In genomic region chr11:76983641-76984040, GRCm38 (mm10) we compare ENCODE assay signal across 25 mouse cellular contexts. TPM values are rescaled to one million over a fixed set of nuclear protein-coding genes. Genes with fewer than 3 reads are reported as not detected.
A peak's percentile ranks its signal among the peaks of the same experiment; 100 is the strongest.
DNase-seq lines count a peak whose midpoint lies in the region; ATAC-seq lines count a peak whose summit lies in the region.
"Had no signal": no experiment of that assay in that cellular context is flagged by ENCODE, and none has a peak within 500 bp of the region (broad histone marks: within the 10 kb centered on the region; RNA-seq: fewer than 3 reads in every experiment).

No protein-coding gene starts in this region.

- H3K9me3 ChIP-seq in liver, embryonic 13.5 days (replicated peaks): no peaks in the 10 kb centered on the region
- H3K9me3 ChIP-seq in liver, embryonic 11.5 days (ENCODE audit: control insufficient read depth, low read length): no peaks in the 10 kb centered on the region
- H3K9me3 ChIP-seq in liver, embryonic 15.5 days (replicated peaks): no peaks in the 10 kb centered on the region
- no peaks in the 10 kb centered on the region for H3K9me3 ChIP-seq in embryonic facial prominence, embryonic 10.5 days
- H3K9me3 ChIP-seq: forebrain, embryonic 10.5 days; forebrain, embryonic 13.5 days; hindbrain, embryonic 12.5 days; hindbrain, embryonic 15.5 days had no signal

- ATAC-seq in liver, embryonic 13.5 days (ENCODE audit: low read depth): peak; percentile 63
- no peak for ATAC-seq in liver, embryonic 11.5 days (replicated peaks; ENCODE audit: low FRiP score)
- peak; percentile 40 for ATAC-seq in liver, embryonic 15.5 days (ENCODE audit: insufficient read depth)
- peak; percentile 93 for ATAC-seq in megakaryocyte progenitor cell, adult 5-6 weeks (replicated peaks; ENCODE audit: poor library complexity)
- ATAC-seq: activated CD4-positive, CD25-positive, alpha-beta regulatory T cell, adult 4 months; forebrain, embryonic 13.5 days; forebrain, embryonic 16.5 days had no signal

- no peak overlapping the region for H3K4me3 ChIP-seq in liver, embryonic 13.5 days (replicated peaks)
- H3K4me3 ChIP-seq in liver, embryonic 11.5 days (ENCODE audit: low read depth, low read length): no peak overlapping the region
- H3K4me3 ChIP-seq in liver, embryonic 15.5 days (replicated peaks): no peak overlapping the region
- H3K4me3 ChIP-seq in embryonic facial prominence, embryonic 10.5 days: no peak overlapping the region
- H3K4me3 ChIP-seq: forebrain, embryonic 10.5 days; forebrain, embryonic 13.5 days; hindbrain, embryonic 12.5 days; hindbrain, embryonic 15.5 days had no signal

- H3K27ac ChIP-seq in liver, embryonic 13.5 days: no peak overlapping the region
- H3K27ac ChIP-seq in liver, embryonic 11.5 days (ENCODE audit: low read depth, low read length): no peak overlapping the region
- no peak overlapping the region for H3K27ac ChIP-seq in liver, embryonic 15.5 days (replicated peaks)
- no peak overlapping the region for H3K27ac ChIP-seq in embryonic facial prominence, embryonic 10.5 days (replicated peaks)
- H3K27ac ChIP-seq: forebrain, embryonic 10.5 days; forebrain, embryonic 13.5 days; hindbrain, embryonic 12.5 days; hindbrain, embryonic 15.5 days had no signal

- no peak for DNase-seq in liver, embryonic 13.5 days
- no peak for DNase-seq in liver, embryonic 11.5 days (ENCODE audit: low spot score)
- DNase-seq in adrenal gland, adult 8-10 months: no peak
- DNase-seq in ovary, postnatal 14 days (ENCODE audit: low spot score): no peak
- no peak for DNase-seq in embryonic facial prominence, embryonic 10.5 days (ENCODE audit: low spot score)
- DNase-seq: adrenal gland, postnatal 14 days; B cell, adult 2 months; cerebellum, adult 11-12 months; cerebellum, adult 8-10 months; cerebellum, postnatal 10 days; cerebellum, postnatal 36 days; embryo, embryonic 11 days; gastrocnemius, postnatal 10 days; heart, adult 11 months had no signal

- H3K27me3 ChIP-seq in liver, embryonic 13.5 days: no peaks in the 10 kb centered on the region
- no peaks in the 10 kb centered on the region for H3K27me3 ChIP-seq in liver, embryonic 11.5 days (replicated peaks; ENCODE audit: control insufficient read depth, insufficient read depth, low read length)
- no peaks in the 10 kb centered on the region for H3K27me3 ChIP-seq in liver, embryonic 15.5 days
- H3K27me3 ChIP-seq in embryonic facial prominence, embryonic 10.5 days (replicated peaks; ENCODE audit: low read depth, poor library complexity, severe bottlenecking): no peaks in the 10 kb centered on the region
- H3K27me3 ChIP-seq: CH12.LX; forebrain, embryonic 13.5 days; hindbrain, embryonic 12.5 days; hindbrain, embryonic 15.5 days had no signal

- H3K4me2 ChIP-seq in liver, embryonic 13.5 days: no peak overlapping the region
- no peak overlapping the region for H3K4me2 ChIP-seq in liver, embryonic 11.5 days
- no peak overlapping the region for H3K4me2 ChIP-seq in liver, embryonic 15.5 days
- H3K4me2 ChIP-seq: forebrain, embryonic 13.5 days; heart, embryonic 11.5 days; hindbrain, embryonic 12.5 days; hindbrain, embryonic 15.5 days had no signal

- H3K9ac ChIP-seq in liver, embryonic 13.5 days: no peak overlapping the region
- H3K9ac ChIP-seq in liver, embryonic 11.5 days (ENCODE audit: low read depth, low read length): no peak overlapping the region
- H3K9ac ChIP-seq in liver, embryonic 15.5 days: no peak overlapping the region
- H3K9ac ChIP-seq: forebrain, embryonic 13.5 days; hindbrain, embryonic 12.5 days; hindbrain, embryonic 15.5 days had no signal

- peaks cover 76% of the 10 kb centered on the region for H3K36me3 ChIP-seq in liver, embryonic 13.5 days
- peaks cover 21% of the 10 kb centered on the region for H3K36me3 ChIP-seq in liver, embryonic 11.5 days (ENCODE audit: control insufficient read depth, insufficient read depth, low read length)
- peaks cover 51% of the 10 kb centered on the region for H3K36me3 ChIP-seq in liver, embryonic 15.5 days (replicated peaks)
- peaks cover 90% of the 10 kb centered on the region for H3K36me3 ChIP-seq in embryonic facial prominence, embryonic 10.5 days (replicated peaks)

- peaks cover 25% of the 10 kb centered on the region for H3K4me1 ChIP-seq in liver, embryonic 13.5 days (replicated peaks)
- peaks cover 3% of the 10 kb centered on the region; the same call in 1 of the 2 replicates for H3K4me1 ChIP-seq in liver, embryonic 11.5 days (replicated peaks; ENCODE audit: control insufficient read depth, insufficient read depth, low read length)
- H3K4me1 ChIP-seq in liver, embryonic 15.5 days (replicated peaks): peaks cover 20% of the 10 kb centered on the region
- H3K4me1 ChIP-seq in embryonic facial prominence, embryonic 10.5 days: no peaks in the 10 kb centered on the region
- H3K4me1 ChIP-seq: forebrain, embryonic 10.5 days; forebrain, embryonic 13.5 days; hindbrain, embryonic 12.5 days; hindbrain, embryonic 15.5 days had no signal

- 27% methylated on average over 5 of the region's 5 CpGs for WGBS in liver, embryonic 13.5 days (ENCODE audit: insufficient replicate concordance)
- 49% methylated on average over 5 of the region's 5 CpGs for WGBS in liver, embryonic 11.5 days
- WGBS in liver, embryonic 15.5 days (ENCODE audit: insufficient replicate concordance): 29% methylated on average over 5 of the region's 5 CpGs
- 87% methylated on average over 5 of the region's 5 CpGs for WGBS in embryonic facial prominence, embryonic 10.5 days

RNA-seq across cellular contexts. Expression of gene Slc6a4, which starts 14.8 kb away (rescaled TPM):
- polyA plus RNA-seq in liver, embryonic 13.5 days (2015; fragmentation: Nextera tagmentation; extraction: Ambion mirVana): 2.1 and 2.4 TPM in 2 replicates
- 1.9 TPM in 2 replicates for polyA plus RNA-seq in liver, embryonic 11.5 days (2014; fragmentation: Nextera tagmentation; extraction: Ambion mirVana)
- polyA plus RNA-seq in liver, embryonic 15.5 days (2015; fragmentation: Nextera tagmentation; extraction: Ambion mirVana): 2.1 and 2.4 TPM in 2 replicates
- not detected in 2 replicates for total RNA-seq in megakaryocyte progenitor cell, adult 5-6 weeks (2015)
- not detected in 2 replicates for total RNA-seq in megakaryocyte progenitor cell, adult 5-6 weeks (2017)
- 10 to 100 TPM; 43.3 to 74.0 (median 65.5) TPM for total RNA-seq in adrenal gland, adult 8-10 months (2022)
- polyA plus RNA-seq in embryonic facial prominence, embryonic 10.5 days (2016; fragmentation: Nextera tagmentation; extraction: Ambion mirVana): 0.46 and 0.59 TPM in 2 replicates
- total RNA-seq: CH12.LX; hematopoietic stem cell, adult 5-6 weeks had no signal
- polyA plus RNA-seq: activated CD4-positive, CD25-positive, alpha-beta regulatory T cell, adult 4 months had no signal

RNA-seq across cellular contexts. Expression of gene Blmh, which starts 59.0 kb away (rescaled TPM):
- 61.8 and 66.9 TPM in 2 replicates for polyA plus RNA-seq in liver, embryonic 13.5 days (2015; fragmentation: Nextera tagmentation; extraction: Ambion mirVana)
- 107 and 116 TPM in 2 replicates for polyA plus RNA-seq in liver, embryonic 11.5 days (2014; fragmentation: Nextera tagmentation; extraction: Ambion mirVana)
- 40.5 and 44.2 TPM in 2 replicates for polyA plus RNA-seq in liver, embryonic 15.5 days (2015; fragmentation: Nextera tagmentation; extraction: Ambion mirVana)
- total RNA-seq in megakaryocyte progenitor cell, adult 5-6 weeks (2015): 63.5 and 71.3 TPM in 2 replicates
- 196 and 216 TPM in 2 replicates for total RNA-seq in megakaryocyte progenitor cell, adult 5-6 weeks (2017)
- total RNA-seq in adrenal gland, adult 8-10 months (2022): 10 to 100 TPM; 39.2 to 45.7 (median 42.8) TPM
- polyA plus RNA-seq in embryonic facial prominence, embryonic 10.5 days (2016; fragmentation: Nextera tagmentation; extraction: Ambion mirVana): 203 and 207 TPM in 2 replicates
